Comparison of ENCODE assay signal across 22 mouse cellular contexts in genomic region chr8:90192856-90193255, GRCm38 (mm10).
DNase-seq lines count a peak whose midpoint lies in the region; ATAC-seq lines count a peak whose summit lies in the region.
"Had no signal": no experiment of that assay in that cellular context is flagged by ENCODE, and none has a peak within 500 bp of the region (broad histone marks: within the 10 kb centered on the region; RNA-seq: fewer than 3 reads in every experiment).

No protein-coding gene starts in this region.

- no peak for ATAC-seq in midbrain, embryonic 14.5 days (ENCODE audit: low FRiP score, low TSS enrichment)
- no peak for ATAC-seq in kidney, embryonic 16.5 days (ENCODE audit: low FRiP score, low TSS enrichment)
- ATAC-seq: CD4-positive, CD25-positive, alpha-beta regulatory T cell, adult 4 months; forebrain, embryonic 14.5 days; forebrain, postnatal 0 days; hindbrain, postnatal 0 days; inflammation-experienced regulatory T-cells, adult 6 months had no signal

- WGBS in midbrain, embryonic 10.5 days = 41% methylated on average over 2 of the region's 2 CpGs
- WGBS in midbrain, embryonic 14.5 days = 57% methylated on average over 2 of the region's 2 CpGs
- 18% methylated on average over 2 of the region's 2 CpGs for WGBS in kidney, embryonic 16.5 days

- H3K27me3 ChIP-seq in midbrain, embryonic 10.5 days (ENCODE audit: low read depth, poor library complexity, severe bottlenecking) = no peaks in the 10 kb centered on the region
- H3K27me3 ChIP-seq in midbrain, embryonic 14.5 days (ENCODE audit: control insufficient read depth, insufficient read depth, low read length) = no peaks in the 10 kb centered on the region
- no peaks in the 10 kb centered on the region for H3K27me3 ChIP-seq in kidney, embryonic 16.5 days (ENCODE audit: insufficient read depth, low read length)
- H3K27me3 ChIP-seq: embryonic facial prominence, embryonic 12.5 days; embryonic facial prominence, embryonic 15.5 days; hindbrain, embryonic 13.5 days had no signal

- peaks cover 14% of the 10 kb centered on the region for H3K4me1 ChIP-seq in midbrain, embryonic 10.5 days
- no peaks in the 10 kb centered on the region for H3K4me1 ChIP-seq in midbrain, embryonic 14.5 days (ENCODE audit: control insufficient read depth, insufficient read depth, low read length)
- H3K4me1 ChIP-seq in kidney, embryonic 16.5 days (ENCODE audit: insufficient read depth, low read length) = no peaks in the 10 kb centered on the region
- H3K4me1 ChIP-seq: embryonic facial prominence, embryonic 12.5 days; embryonic facial prominence, embryonic 15.5 days; hindbrain, embryonic 13.5 days had no signal

- peak overlapping the region; percentile 28; the same call in 1 of the 2 replicates for H3K27ac ChIP-seq in midbrain, embryonic 10.5 days (replicated peaks)
- H3K27ac ChIP-seq in midbrain, embryonic 14.5 days (replicated peaks; ENCODE audit: low read depth, low read length) = no peak overlapping the region
- no peak overlapping the region for H3K27ac ChIP-seq in kidney, embryonic 16.5 days (ENCODE audit: low read length)
- H3K27ac ChIP-seq: embryonic facial prominence, embryonic 12.5 days; embryonic facial prominence, embryonic 15.5 days; gastrocnemius, adult 2 months; hindbrain, embryonic 13.5 days; hindbrain, postnatal 0 days had no signal

- no peak overlapping the region for H3K4me3 ChIP-seq in midbrain, embryonic 10.5 days
- H3K4me3 ChIP-seq in midbrain, embryonic 14.5 days (replicated peaks; ENCODE audit: low read depth, low read length) = no peak overlapping the region
- H3K4me3 ChIP-seq in kidney, embryonic 16.5 days (ENCODE audit: low read length) = no peak overlapping the region
- H3K4me3 ChIP-seq: embryonic facial prominence, embryonic 12.5 days; embryonic facial prominence, embryonic 15.5 days; gastrocnemius, adult 2 months; hindbrain, embryonic 13.5 days had no signal

- no peak for DNase-seq in midbrain, embryonic 10.5 days (ENCODE audit: low spot score)
- no peak for DNase-seq in midbrain, embryonic 14.5 days
- peak; percentile 13 for DNase-seq in embryo, embryonic 11 days
- peak; percentile 15 for DNase-seq in yolk sac, embryonic 10.5 days (ENCODE audit: low spot score)
- DNase-seq in cerebellum, adult 11-12 months = no peak
- DNase-seq: adrenal gland, adult 2 months; adrenal gland, postnatal 14 days; cerebellum, adult 18-20 months; cerebellum, adult 9-10 months; forebrain, postnatal 0 days; gastrocnemius, adult 2 months; gastrocnemius, postnatal 14 days; heart, adult 11 months had no signal

- no peak overlapping the region for H3K4me2 ChIP-seq in midbrain, embryonic 14.5 days (ENCODE audit: low read length)
- no peak overlapping the region for H3K4me2 ChIP-seq in kidney, embryonic 16.5 days (replicated peaks; ENCODE audit: low read depth, low read length)
- H3K4me2 ChIP-seq: embryonic facial prominence, embryonic 12.5 days; embryonic facial prominence, embryonic 15.5 days; heart, embryonic 11.5 days; hindbrain, embryonic 13.5 days had no signal

- no peaks in the 10 kb centered on the region for H3K9me3 ChIP-seq in midbrain, embryonic 10.5 days (replicated peaks)
- H3K9me3 ChIP-seq in midbrain, embryonic 14.5 days (ENCODE audit: control insufficient read depth, low read length) = no peaks in the 10 kb centered on the region
- H3K9me3 ChIP-seq in kidney, embryonic 16.5 days (ENCODE audit: low read length) = no peaks in the 10 kb centered on the region
- H3K9me3 ChIP-seq: embryonic facial prominence, embryonic 12.5 days; embryonic facial prominence, embryonic 15.5 days; hindbrain, embryonic 13.5 days had no signal

- no peaks in the 10 kb centered on the region for H3K36me3 ChIP-seq in midbrain, embryonic 10.5 days
- no peaks in the 10 kb centered on the region for H3K36me3 ChIP-seq in midbrain, embryonic 14.5 days (ENCODE audit: control insufficient read depth, insufficient read depth, low read length)
- H3K36me3 ChIP-seq in kidney, embryonic 16.5 days (ENCODE audit: insufficient read depth, low read length) = no peaks in the 10 kb centered on the region
- H3K36me3 ChIP-seq: embryonic facial prominence, embryonic 12.5 days; embryonic facial prominence, embryonic 15.5 days; hindbrain, embryonic 13.5 days had no signal

- no peak overlapping the region for H3K9ac ChIP-seq in midbrain, embryonic 14.5 days (replicated peaks; ENCODE audit: low read length)
- H3K9ac ChIP-seq in kidney, embryonic 16.5 days (replicated peaks; ENCODE audit: low read length) = no peak overlapping the region
- H3K9ac ChIP-seq: embryonic facial prominence, embryonic 12.5 days; embryonic facial prominence, embryonic 15.5 days; forebrain, postnatal 0 days; hindbrain, embryonic 13.5 days had no signal

Comparison
In these comparisons a context has a peak if more than half of its experiments do, and no peak if none do; other contexts are left out.
1. DNase-seq: peak in embryo, embryonic 11 days (single experiment) and yolk sac, embryonic 10.5 days (single experiment); none in midbrain, embryonic 10.5 days (single experiment), midbrain, embryonic 14.5 days (single experiment) and cerebellum, adult 11-12 months (single experiment).